Mouse (Mus musculus): ENCODE results near the gene Nkx1-2.

The Nkx1-2 gene

DNA sequence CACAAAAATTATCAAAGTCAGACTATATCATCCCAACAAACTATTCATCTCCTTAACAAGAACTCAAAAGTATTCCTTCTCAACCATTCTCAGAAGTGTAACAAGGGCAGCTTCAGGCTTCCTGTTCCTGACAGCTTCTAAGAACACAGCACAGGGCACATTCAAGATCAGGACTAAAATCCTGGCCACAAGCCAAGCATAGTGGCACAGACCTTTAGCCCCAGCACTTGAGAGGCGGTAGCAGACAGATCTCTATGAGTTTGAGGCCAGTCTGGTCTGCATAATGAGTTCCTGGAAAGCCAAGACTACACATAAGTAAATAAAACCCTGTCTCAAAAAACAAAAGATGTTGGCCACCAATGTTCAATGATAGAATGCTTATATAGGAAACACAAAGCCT, 33.6 kb downstream of the Nkx1-2 start:
- no peak for DNase-seq (ENCODE audit: low spot score)

DNA sequence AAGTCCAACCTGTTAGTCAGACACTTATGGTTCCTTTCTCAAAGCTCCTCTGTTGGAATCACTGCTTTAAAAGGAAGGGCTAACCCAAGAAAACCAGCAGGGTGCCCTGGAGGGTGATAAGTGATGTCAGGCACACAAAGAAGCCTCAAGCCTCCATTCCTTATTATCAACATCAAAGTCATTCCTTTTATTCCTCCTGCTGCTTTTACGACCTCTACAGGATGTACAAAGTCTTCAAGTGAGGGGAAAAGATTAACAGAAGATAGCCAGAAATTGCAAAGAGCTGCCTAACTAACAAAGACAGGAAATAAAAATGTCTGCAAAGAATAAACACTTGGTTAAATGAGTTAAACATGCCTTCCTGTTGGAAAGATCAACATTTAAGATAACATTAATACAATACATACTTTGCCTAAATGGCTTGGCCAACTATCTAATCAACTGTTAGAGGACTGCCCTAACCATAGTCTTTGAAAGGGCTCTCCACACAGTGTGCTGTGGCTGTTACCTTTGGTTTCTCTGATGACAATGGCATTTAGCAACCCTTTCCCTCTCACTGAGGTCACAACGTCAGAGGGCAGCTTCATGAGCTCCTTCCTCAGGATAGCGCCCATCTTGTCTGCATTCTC, 40.2 kb downstream of the Nkx1-2 start:
- DNase-seq (ENCODE audit: low spot score), result no peak

DNA sequence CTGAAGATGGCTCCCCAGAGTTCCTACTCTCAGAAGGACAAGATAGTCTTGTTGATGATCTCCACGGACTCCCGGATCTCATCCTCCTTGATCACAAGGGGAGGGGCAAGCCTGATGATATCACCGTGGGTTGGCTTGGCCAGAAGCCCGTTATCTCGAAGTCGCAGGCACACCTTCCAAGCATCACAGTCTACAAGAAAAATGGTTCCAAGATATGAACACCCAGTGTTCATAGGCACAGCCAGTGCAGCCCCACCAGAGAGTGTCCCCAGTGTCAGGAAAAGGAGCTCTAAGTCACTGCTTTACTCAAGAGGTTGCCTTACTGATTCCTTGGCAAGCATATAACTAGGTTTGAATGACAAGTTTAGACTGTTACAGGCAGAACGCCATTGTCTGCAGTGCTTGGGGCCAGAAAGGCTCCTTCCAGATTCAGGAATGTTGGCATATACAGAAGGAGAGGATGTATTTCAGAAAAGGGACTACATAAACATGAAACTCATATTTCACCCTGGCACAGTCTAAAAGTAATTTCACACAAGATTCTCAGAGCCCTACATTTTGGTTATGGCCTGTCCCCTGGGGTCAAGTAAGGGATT, 41.2 kb downstream of the Nkx1-2 start:
- no peak for DNase-seq (ENCODE audit: low spot score)

DNA sequence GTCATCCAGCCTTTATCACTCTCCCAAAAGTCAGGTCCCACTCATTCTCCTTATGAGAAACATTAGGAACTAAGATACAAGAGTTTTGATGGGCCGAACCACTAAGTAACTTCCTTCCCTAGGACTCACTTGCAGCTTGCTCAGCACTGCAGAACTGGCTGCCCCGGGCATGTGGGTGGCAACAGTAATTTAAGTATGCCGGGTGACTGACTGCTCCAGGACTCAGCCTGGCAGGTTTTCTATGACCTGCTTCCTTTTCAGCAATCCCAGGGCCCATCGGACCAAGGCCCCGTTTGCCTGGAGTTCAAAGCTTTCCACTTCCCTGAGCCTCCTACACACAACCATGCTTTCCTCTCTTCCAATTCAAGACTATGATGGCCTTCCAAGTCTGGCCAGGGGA, 42.9 kb downstream of the Nkx1-2 start:
- no peak for DNase-seq (ENCODE audit: low spot score)

DNA sequence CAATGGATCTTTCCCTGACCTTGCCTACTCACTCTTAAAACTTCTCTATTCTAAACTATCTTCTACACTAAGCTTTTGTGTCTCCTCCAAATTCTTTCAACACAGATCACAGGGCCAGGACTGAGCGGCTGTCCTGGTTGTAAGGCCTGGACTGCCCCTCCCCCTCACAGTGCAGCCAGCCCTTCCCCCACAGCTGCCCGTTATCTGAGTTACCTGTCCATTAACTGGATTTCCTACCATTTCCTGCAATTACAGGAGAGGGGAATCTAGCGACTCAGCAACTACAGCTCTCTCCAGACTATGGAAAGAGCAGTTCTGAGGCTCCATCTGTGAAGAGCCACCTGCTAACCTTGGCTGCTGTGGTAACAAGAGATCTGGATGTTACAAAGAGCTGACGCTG, 43.5 kb downstream of the Nkx1-2 start:
- no peak for DNase-seq (ENCODE audit: low spot score)

DNA sequence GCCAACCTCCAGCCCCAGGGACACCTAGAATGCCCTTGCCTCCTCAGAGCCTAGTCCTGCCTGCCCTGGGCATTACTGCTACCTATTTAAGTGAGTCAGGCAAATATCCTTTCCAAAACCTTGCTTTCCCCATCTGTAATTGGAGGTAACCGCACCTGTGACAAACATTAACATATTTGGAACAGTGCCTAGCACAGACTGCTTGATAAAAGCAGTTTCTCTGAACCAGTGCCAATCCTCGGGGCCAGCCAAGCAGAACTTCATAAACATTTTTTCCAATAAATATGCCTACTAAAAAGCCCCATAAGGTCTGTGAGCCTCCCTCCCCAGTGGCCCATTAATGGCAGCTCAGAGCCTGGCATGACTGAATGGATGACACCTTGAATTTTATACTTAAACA, 45.3 kb downstream of the Nkx1-2 start:
- no peak for DNase-seq (ENCODE audit: low spot score)

DNA sequence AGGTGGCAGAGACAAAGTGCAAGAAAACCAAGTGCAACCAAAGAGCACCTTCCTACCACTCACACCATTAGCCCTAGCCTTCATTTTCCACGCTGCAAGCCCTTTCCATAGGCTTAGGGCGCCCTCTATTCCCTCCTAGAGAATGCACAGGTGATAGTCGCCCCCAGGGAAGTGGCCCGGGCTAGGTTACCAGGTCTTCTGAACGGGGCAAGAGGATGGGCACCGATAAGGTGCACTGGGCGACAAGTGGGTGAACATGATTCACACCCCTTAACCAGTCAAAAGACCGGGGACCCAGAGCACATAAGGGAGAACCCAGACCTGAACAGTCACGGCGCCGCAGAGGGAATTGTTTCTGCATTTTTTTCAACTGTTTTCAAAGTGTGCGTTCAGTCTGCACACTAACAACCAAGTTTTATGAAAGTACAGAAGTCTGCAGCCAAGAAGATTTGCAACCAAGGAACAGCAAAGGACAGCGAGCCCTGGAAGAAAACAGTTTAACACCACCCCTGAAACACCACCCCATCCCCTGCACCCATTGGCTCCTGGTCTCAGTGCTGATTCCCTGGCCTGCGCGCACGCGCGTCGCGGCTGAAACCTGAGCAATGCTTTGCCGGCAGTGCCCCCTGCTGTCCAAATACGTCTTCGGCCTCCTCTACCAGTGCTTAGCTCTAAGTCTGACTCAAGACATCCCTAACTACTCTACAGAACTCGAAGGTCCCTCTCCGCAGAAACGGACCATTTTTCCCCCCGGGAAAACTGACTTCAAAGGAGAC, 47.9 kb downstream of the Nkx1-2 start:
- DNase-seq (ENCODE audit: low spot score), result peak; percentile 96

DNA sequence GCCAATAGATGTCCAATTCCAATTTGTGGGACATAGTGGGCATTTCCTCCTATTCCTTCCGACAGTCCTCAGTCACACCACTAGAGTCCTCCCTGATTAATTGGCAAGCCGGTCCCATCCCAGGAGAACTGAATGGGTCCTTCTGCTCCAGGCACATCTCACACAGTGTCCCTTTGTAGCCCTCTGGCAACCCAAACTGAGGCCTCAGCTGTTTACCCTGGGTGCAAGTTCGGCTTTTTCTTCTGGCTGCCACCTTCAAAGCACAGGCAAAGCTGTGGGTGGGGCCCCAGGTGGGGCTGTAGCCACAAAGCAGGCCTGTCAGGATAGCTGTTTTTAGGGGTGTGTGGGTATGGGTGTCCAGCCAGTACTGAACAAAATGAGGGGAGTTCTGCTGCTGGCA, 52.3 kb downstream of the Nkx1-2 start:
- DNase-seq (ENCODE audit: low spot score), result no peak

Measured in ovary, postnatal 10 days (tissue).